Mouse (Mus musculus) lung, postnatal 0 days (tissue): ENCODE results near the gene Gstm4.

Experiments used
- CTCF ChIP-seq: IDR thresholded peaks from 2 replicates; pipeline ENCODE4 v1.5.1; 2016; ENCODE audit warnings: antibody characterized with exemption, mild to moderate bottlenecking
- EP300 ChIP-seq: IDR thresholded peaks from 2 replicates; pipeline ENCODE4 v1.6.1; 2016; ENCODE audit warnings: antibody characterized with exemption, mild to moderate bottlenecking, control low read depth

GRCm38 (mm10) chr3:108081681-108082080 is 37.0 kb upstream of the Gstm4 start:
- no peak for TF ChIP-seq CTCF
- TF ChIP-seq EP300 = no peak
